Mouse (Mus musculus) cerebellum, adult 2 months (tissue): ENCODE measurements around the gene Atp6v0b. TPM values are rescaled to one million over a fixed set of nuclear protein-coding genes. Genes with fewer than 3 reads are reported as not detected.

ENCODE experiments used
- DNase-seq, 2 experiments: peaks; one replicate each; pipeline ENCODE4 v3.0.0; 2021
- H3K27ac ChIP-seq: fragments of 200-500 bp; 2 replicates; pipeline ENCODE4 v1.5.1; 2012; ENCODE audit warnings: low read length, control low read depth, inconsistent platforms; ENCODE audit not compliant: insufficient read depth
- H3K27me3 ChIP-seq: fragments of 200-500 bp; 2 replicates; pipeline ENCODE4 v1.6.1; 2012; ENCODE audit warnings: inconsistent platforms, mild to moderate bottlenecking, low read length, moderate library complexity; ENCODE audit not compliant: control insufficient read depth, insufficient read depth
- H3K4me1 ChIP-seq: fragments of 200-500 bp; 2 replicates; pipeline ENCODE4 v1.6.1; 2011; ENCODE audit warnings: low read length; ENCODE audit not compliant: control insufficient read depth, insufficient read depth
- H3K4me3 ChIP-seq: fragments of 200-500 bp; replicated peaks from 2 replicates; pipeline ENCODE3; 2011; ENCODE audit warnings: mild to moderate bottlenecking, low read depth, low read length, control low read depth; ENCODE audit not compliant: insufficient read depth
- CTCF ChIP-seq: fragments of 200-500 bp; IDR thresholded peaks from 2 replicates; pipeline ENCODE4 v1.5.1; 2011; ENCODE audit warnings: low read depth, mild to moderate bottlenecking, control low read depth, low read length, moderate library complexity, borderline replicate concordance; ENCODE audit not compliant: insufficient read depth
- POLR2A ChIP-seq: fragments of 200-500 bp; IDR thresholded peaks from 2 replicates; pipeline ENCODE4 v1.6.1; 2011; ENCODE audit warnings: low read length, control low read depth, borderline replicate concordance; ENCODE audit not compliant: insufficient read depth
- WGBS: fragments of 180-500 bp; shearing (Covaris S2); methylation state at CpG from one replicate; pipeline ENCODE4 v1.1.7; 2018; 5-methylcytosine and 5-hydroxymethylcytosine counted together
- polyA plus RNA-seq: library from polyadenylated mRNA; depleted of rRNA; stranded (reverse); fragments of >200 nt; gene quantifications from 2 replicates; pipeline ENCODE4 v1.2.3, GENCODE M21; 2012

The Atp6v0b gene
- polyA plus RNA-seq, 1 experiment: 669 TPM

GRCm38 (mm10) chr4:117869317-117869716 is 17.8 kb downstream of the Atp6v0b start:
- H3K27ac ChIP-seq: no peak overlapping the region
- 0 out of 2 replicates have a peak, but pooled peaks cover 3% of the 10 kb centered on the region for H3K4me1 ChIP-seq
- no peak for DNase-seq
- 34% methylated on average over 9 of the region's 9 CpGs for WGBS
- H3K4me3 ChIP-seq: no peak overlapping the region
- no peaks in the 10 kb centered on the region for H3K27me3 ChIP-seq
- TF ChIP-seq POLR2A: no peak
- TF ChIP-seq CTCF: no peak

GRCm38 (mm10) chr4:117867823-117868222 is 19.3 kb downstream of the Atp6v0b start:
- Histone ChIP-seq H3K27ac (no peak overlapping the region), H3K4me3 (no peak overlapping the region), H3K4me1 (0 out of 2 replicates have a peak, but pooled peaks cover 3% of the 10 kb centered on the region), H3K27me3 (no peaks in the 10 kb centered on the region)
- TF ChIP-seq CTCF (peak; percentile 69), POLR2A (no peak)
- DNase-seq: peak in 1 of 2 experiments; percentile 63
- WGBS: 23% methylated on average over 24 of the region's 24 CpGs

- TF ChIP-seq CTCF (no peak), POLR2A (no peak)
- Histone ChIP-seq H3K27me3 (no peaks in the 10 kb centered on the region), H3K4me3 (no peak overlapping the region), H3K27ac (no peak overlapping the region), H3K4me1 (0 out of 2 replicates have a peak, but pooled peaks cover 3% of the 10 kb centered on the region)
- WGBS: 87% methylated on average over 6 of the region's 6 CpGs
- no peak for DNase-seq
These were observed 20.1 kb downstream of the Atp6v0b start for GRCm38 (mm10) chr4:117867000-117867399.

GRCm38 (mm10) chr4:117866083-117866482 is 21.1 kb downstream of the Atp6v0b start:
- 24% methylated on average over 9 of the region's 9 CpGs for WGBS
- H3K27ac ChIP-seq: no peak overlapping the region
- TF ChIP-seq CTCF (no peak), POLR2A (no peak)
- no peaks in the 10 kb centered on the region for H3K27me3 ChIP-seq
- H3K4me1 ChIP-seq: no peaks in the 10 kb centered on the region
- peak in 1 of 2 experiments; percentile 47 for DNase-seq
- H3K4me3 ChIP-seq: no peak overlapping the region

GRCm38 (mm10) chr4:117862823-117863222 is 24.3 kb downstream of the Atp6v0b start:
- 33% methylated on average over 4 of the region's 4 CpGs for WGBS
- Histone ChIP-seq H3K4me1 (peaks cover 8% of the 10 kb centered on the region), H3K27me3 (no peaks in the 10 kb centered on the region), H3K4me3 (no peak overlapping the region), H3K27ac (no peak overlapping the region)
- DNase-seq: no peak
- no peak for TF ChIP-seq CTCF
- no peak for TF ChIP-seq POLR2A

- no peak overlapping the region for H3K27ac ChIP-seq
- DNase-seq: no peak
- WGBS: 84% methylated on average over 9 of the region's 9 CpGs
- no peak overlapping the region for H3K4me3 ChIP-seq
- TF ChIP-seq POLR2A (no peak), CTCF (no peak)
- no peaks in the 10 kb centered on the region for H3K27me3 ChIP-seq
- peaks cover 8% of the 10 kb centered on the region for H3K4me1 ChIP-seq
These were observed 26.6 kb downstream of the Atp6v0b start for GRCm38 (mm10) chr4:117860570-117860969.

GRCm38 (mm10) chr4:117858794-117859193 is 28.3 kb downstream of the Atp6v0b start:
- Histone ChIP-seq H3K27ac (0 out of 2 replicates have a peak overlapping the region, but pooled peaks have one; percentile 2), H3K4me1 (peaks cover 8% of the 10 kb centered on the region), H3K27me3 (no peaks in the 10 kb centered on the region), H3K4me3 (no peak overlapping the region)
- DNase-seq: peak; percentile 58 to 60
- WGBS: 29% methylated on average over 3 of the region's 3 CpGs
- peak; percentile 47 for TF ChIP-seq CTCF
- TF ChIP-seq POLR2A: no peak

- Histone ChIP-seq H3K27ac (peak overlapping the region; percentile 44; the same call in 1 of the 2 replicates), H3K27me3 (no peaks in the 10 kb centered on the region), H3K4me1 (peaks cover 13% of the 10 kb centered on the region), H3K4me3 (no peak overlapping the region)
- 56% methylated on average over 9 of the region's 9 CpGs for WGBS
- TF ChIP-seq POLR2A: no peak
- TF ChIP-seq CTCF: no peak
- DNase-seq: peak; percentile 36 to 37
These were observed 32.0 kb downstream of the Atp6v0b start for GRCm38 (mm10) chr4:117855146-117855545.
